Mouse (Mus musculus) ES-E14 (cell line): ENCODE data around the gene Cop1. TPM values are rescaled to one million over a fixed set of nuclear protein-coding genes. Genes with fewer than 3 reads are reported as not detected.

ENCODE experiments used
- DNase-seq: peaks from one replicate; pipeline ENCODE4 v3.0.0-alpha.2; 2013; ENCODE audit warnings: low read depth, low spot score
- H3K27ac ChIP-seq: 2 replicates; pipeline ENCODE4 v1.5.1; 2012; ENCODE audit warnings: low read depth, mild to moderate bottlenecking, low read length, moderate library complexity, mixed read lengths; ENCODE audit not compliant: poor library complexity, insufficient read depth, severe bottlenecking
- H3K36me3 ChIP-seq: 2 replicates; pipeline ENCODE4 v1.6.1; 2012; ENCODE audit warnings: mild to moderate bottlenecking, low read length, moderate library complexity, mixed read lengths; ENCODE audit not compliant: control insufficient read depth, poor library complexity, insufficient read depth, severe bottlenecking
- H3K4me1 ChIP-seq, 2 experiments: fragments of 150-350 bp in 1 of 2; sonication (generic) in 1 of 2; 2 replicates each; pipeline ENCODE4 v1.6.1; 2012; ENCODE audit warnings: low read length in 2 of 2, mild to moderate bottlenecking in 1 of 2, mixed read lengths in 1 of 2; ENCODE audit not compliant: control insufficient read depth in 2 of 2, insufficient read depth in 2 of 2, poor library complexity in 1 of 2
- H3K4me3 ChIP-seq, 2 experiments: fragments of 150-350 bp in 1 of 2; sonication (generic) in 1 of 2; 2 replicates each; pipeline ENCODE4 v1.5.1; 2012; ENCODE audit warnings: low read length in 2 of 2, low read depth in 1 of 2, mild to moderate bottlenecking in 1 of 2, mixed read lengths in 1 of 2; ENCODE audit not compliant: insufficient read depth in 1 of 2, poor library complexity in 1 of 2, severe bottlenecking in 1 of 2
- H3K9ac ChIP-seq: 2 replicates; pipeline ENCODE4 v1.6.1; 2012; ENCODE audit warnings: low read depth, mild to moderate bottlenecking, low read length, mixed read lengths; ENCODE audit not compliant: poor library complexity, insufficient read depth, severe bottlenecking
- H3K9me3 ChIP-seq: fragments of 150-350 bp; sonication (generic); 2 replicates; pipeline ENCODE4 v1.6.1; 2012; ENCODE audit warnings: low read depth, mild to moderate bottlenecking, low read length; ENCODE audit not compliant: control insufficient read depth, insufficient read depth
- CHD2 ChIP-seq: IDR thresholded peaks from 2 replicates; pipeline ENCODE4 v1.6.1; 2014; ENCODE audit warnings: mild to moderate bottlenecking, low read depth, low read length, inconsistent platforms
- HCFC1 ChIP-seq: IDR thresholded peaks from 2 replicates; pipeline ENCODE4 v1.6.1; 2012; ENCODE audit warnings: low read length, inconsistent platforms, borderline replicate concordance; ENCODE audit not compliant: insufficient read depth
- MAFK ChIP-seq: IDR thresholded peaks from 2 replicates; pipeline ENCODE4 v1.6.1; 2014; ENCODE audit warnings: mild to moderate bottlenecking, low read depth, low read length, inconsistent platforms; ENCODE audit not compliant: insufficient read depth
- ZC3H11A ChIP-seq: IDR thresholded peaks from 2 replicates; pipeline ENCODE4 v1.6.1; 2012; ENCODE audit warnings: low read depth, mild to moderate bottlenecking, inconsistent platforms, low read length, borderline replicate concordance
- ZNF384 ChIP-seq: IDR thresholded peaks from 2 replicates; pipeline ENCODE4 v1.6.1; 2012; ENCODE audit warnings: low read depth, low read length, inconsistent platforms
- in situ Hi-C, 2 experiments: fragments of 600-800 bp; cut with MboI; formaldehyde crosslinking; loops; one replicate each; pipeline ENCODE4 v1.15.1; 2025; ENCODE audit warnings: low sequenced_read_pairs in 2 of 2, inconsistent platforms in 1 of 2; ENCODE audit not compliant: unreplicated experiment in 2 of 2
- total RNA-seq: library from RNA; depleted of rRNA; stranded (reverse); fragments of 300-350 nt; gene quantifications from 2 replicates; pipeline ENCODE4 v1.2.3, GENCODE M21; 2012

Cop1 gene
- total RNA-seq, 1 experiment = 92.3 TPM

GRCm38 (mm10) chr1:159253078-159253477 is 21.0 kb downstream of the Cop1 start:
- no peak for TF ChIP-seq CHD2
- TF ChIP-seq ZC3H11A = no peak
- no peak for TF ChIP-seq MAFK
- TF ChIP-seq ZNF384 = no peak
- no peak for TF ChIP-seq HCFC1
- H3K27ac ChIP-seq = no peak overlapping the region
- H3K4me3 ChIP-seq = no peak overlapping the region
- no peak for DNase-seq
- in situ Hi-C loops = no loop called here
- no peaks in the 10 kb centered on the region for H3K4me1 ChIP-seq
- H3K9ac ChIP-seq = no peak overlapping the region
- H3K9me3 ChIP-seq = no peaks in the 10 kb centered on the region
- peaks cover 4% of the 10 kb centered on the region for H3K36me3 ChIP-seq

GRCm38 (mm10) chr1:159254906-159255685 is 23.0 kb downstream of the Cop1 start:
- no peak for DNase-seq
- Histone ChIP-seq H3K9ac (no peak overlapping the region), H3K36me3 (peaks cover 4% of the 10 kb centered on the region), H3K4me3 (no peak overlapping the region), H3K9me3 (no peaks in the 10 kb centered on the region), H3K4me1 (no peaks in the 10 kb centered on the region), H3K27ac (no peak overlapping the region)
- TF ChIP-seq CHD2 = no peak
- no peak for TF ChIP-seq ZNF384
- TF ChIP-seq MAFK = no peak
- TF ChIP-seq HCFC1 = no peak
- TF ChIP-seq ZC3H11A = no peak
- in situ Hi-C loops = no loop called here

- H3K36me3 ChIP-seq = peaks cover 4% of the 10 kb centered on the region
- no peaks in the 10 kb centered on the region for H3K4me1 ChIP-seq
- H3K4me3 ChIP-seq = no peak overlapping the region
- in situ Hi-C loops = no loop called here
- no peak for DNase-seq
- no peaks in the 10 kb centered on the region for H3K9me3 ChIP-seq
- no peak for TF ChIP-seq ZC3H11A
- no peak for TF ChIP-seq HCFC1
- no peak for TF ChIP-seq CHD2
- no peak for TF ChIP-seq ZNF384
- TF ChIP-seq MAFK = no peak
- no peak overlapping the region for H3K27ac ChIP-seq
- no peak overlapping the region for H3K9ac ChIP-seq
Observed at GRCm38 (mm10) chr1:159256543-159256942, 24.4 kb downstream of the Cop1 start.

GRCm38 (mm10) chr1:159263820-159264219 is 31.7 kb downstream of the Cop1 start:
- H3K4me1 ChIP-seq = no peaks in the 10 kb centered on the region
- no peak overlapping the region for H3K4me3 ChIP-seq
- no peaks in the 10 kb centered on the region for H3K9me3 ChIP-seq
- H3K9ac ChIP-seq = no peak overlapping the region
- no peak for TF ChIP-seq ZC3H11A
- peak; percentile 66; the same call in 1 of the 2 replicates for TF ChIP-seq MAFK
- H3K36me3 ChIP-seq = no peaks in the 10 kb centered on the region
- in situ Hi-C loops = no loop called here
- no peak overlapping the region for H3K27ac ChIP-seq
- DNase-seq = no peak

- DNase-seq = no peak
- Histone ChIP-seq H3K36me3 (peaks cover 2% of the 10 kb centered on the region; the same call in 1 of the 2 replicates), H3K9ac (no peak overlapping the region), H3K27ac (no peak overlapping the region), H3K9me3 (no peaks in the 10 kb centered on the region), H3K4me1 (no peaks in the 10 kb centered on the region), H3K4me3 (no peak overlapping the region)
- no peak for TF ChIP-seq HCFC1
- TF ChIP-seq ZNF384 = no peak
- TF ChIP-seq ZC3H11A = no peak
- no peak for TF ChIP-seq MAFK
- no peak for TF ChIP-seq CHD2
- in situ Hi-C loops = no loop called here
Observed at GRCm38 (mm10) chr1:159280072-159280471, 48.0 kb downstream of the Cop1 start.
